Mouse (Mus musculus) kidney, embryonic 14.5 days (tissue): ENCODE data around the gene Aldh8a1. TPM values are rescaled to one million over a fixed set of nuclear protein-coding genes. Genes with fewer than 3 reads are reported as not detected.
"Not testable (repeated sequence)": the region's sequence is repeated elsewhere in the genome, so short reads cannot be mapped to it uniquely, and the experiment has no call there.

Experiments used
- ATAC-seq: fragments of 200-750 bp; cut with Nextera tagmentation; 2 replicates; pipeline ENCODE4 v1.8.0; 2017; ENCODE audit warnings: moderate number of reproducible peaks, mild to moderate bottlenecking, moderate TSS enrichment, moderate library complexity; ENCODE audit not compliant: low FRiP score, low TSS enrichment
- H3K27ac ChIP-seq: fragments of 300-500 bp; sonication (generic); 2 replicates; pipeline ENCODE4 v1.5.1; 2014; ENCODE audit warnings: low read depth, mild to moderate bottlenecking, low read length, moderate library complexity, mixed read lengths
- H3K27me3 ChIP-seq: fragments of 300-500 bp; sonication (generic); 2 replicates; pipeline ENCODE4 v1.6.1; 2014; ENCODE audit warnings: mild to moderate bottlenecking, low read length; ENCODE audit not compliant: control insufficient read depth, insufficient read depth
- H3K36me3 ChIP-seq: fragments of 300-500 bp; sonication (generic); 2 replicates; pipeline ENCODE4 v1.6.1; 2014; ENCODE audit warnings: low read length, mixed read lengths; ENCODE audit not compliant: control insufficient read depth, insufficient read depth
- H3K4me1 ChIP-seq: fragments of 300-500 bp; sonication (generic); 2 replicates; pipeline ENCODE4 v1.6.1; 2014; ENCODE audit warnings: low read length, mixed read lengths; ENCODE audit not compliant: control insufficient read depth, insufficient read depth
- H3K4me2 ChIP-seq: fragments of 300-500 bp; sonication (generic); replicated peaks from 2 replicates; pipeline ENCODE4 v1.6.1; 2014; ENCODE audit warnings: low read depth, mild to moderate bottlenecking, low read length
- H3K4me3 ChIP-seq: fragments of 300-500 bp; sonication (generic); 2 replicates; pipeline ENCODE4 v1.5.1; 2014; ENCODE audit warnings: mild to moderate bottlenecking, low read length
- H3K9ac ChIP-seq: fragments of 300-500 bp; sonication (generic); 2 replicates; pipeline ENCODE4 v1.6.1; 2014; ENCODE audit warnings: low read depth, mild to moderate bottlenecking, low read length, moderate library complexity
- H3K9me3 ChIP-seq: fragments of 300-500 bp; sonication (generic); 2 replicates; pipeline ENCODE4 v1.6.1; 2016; ENCODE audit warnings: low read length; ENCODE audit not compliant: control insufficient read depth
- whole genome bisulfite sequencing: fragments of 180-500 bp; shearing (Covaris S2); extraction: QIAGEN DNeasy Blood & Tissue Kit; methylation state at CpG from one replicate; pipeline ENCODE4 v1.1.7; 2014; 5-methylcytosine and 5-hydroxymethylcytosine counted together
- polyA plus RNA-seq: library from polyadenylated mRNA; unstranded; fragments of >200 nt; fragmentation: Nextera tagmentation; extraction: Ambion mirVana; gene quantifications from 2 replicates; pipeline ENCODE4 v1.2.1, GENCODE M21; 2014

The Aldh8a1 gene
- polyA plus RNA-seq, 1 experiment from 2014 or later = 0.72 TPM

GRCm38 (mm10) chr10:21385111-21385663, 8.1 kb downstream of the Aldh8a1 start:
- Histone ChIP-seq H3K27me3 (no peaks in the 10 kb centered on the region), H3K27ac (no peak overlapping the region), H3K4me1 (no peaks in the 10 kb centered on the region), H3K9ac (no peak overlapping the region), H3K9me3 (no peaks in the 10 kb centered on the region), H3K36me3 (no peaks in the 10 kb centered on the region), H3K4me2 (no peak overlapping the region), H3K4me3 (no peak overlapping the region)
- ATAC-seq = no peak
- 86% methylated on average over 3 of the region's 3 CpGs for WGBS

GRCm38 (mm10) chr10:21389075-21389474, 12.0 kb downstream of the Aldh8a1 start:
- no peaks in the 10 kb centered on the region for H3K36me3 ChIP-seq
- H3K4me1 ChIP-seq = no peaks in the 10 kb centered on the region
- no peak for ATAC-seq
- no peaks in the 10 kb centered on the region for H3K9me3 ChIP-seq
- 94% methylated on average over 11 of the region's 11 CpGs for WGBS
- H3K27me3 ChIP-seq = no peaks in the 10 kb centered on the region
- no peak overlapping the region for H3K4me2 ChIP-seq
- no peak overlapping the region for H3K9ac ChIP-seq
- no peak overlapping the region for H3K27ac ChIP-seq
- no peak overlapping the region for H3K4me3 ChIP-seq

- no peak overlapping the region for H3K4me3 ChIP-seq
- H3K36me3 ChIP-seq = no peaks in the 10 kb centered on the region
- no peak overlapping the region for H3K9ac ChIP-seq
- H3K9me3 ChIP-seq = no peaks in the 10 kb centered on the region
- H3K27ac ChIP-seq = no peak overlapping the region
- H3K4me2 ChIP-seq = no peak overlapping the region
- WGBS = 90% methylated on average over 4 of the region's 4 CpGs
- no peaks in the 10 kb centered on the region for H3K27me3 ChIP-seq
- no peak for ATAC-seq
- no peaks in the 10 kb centered on the region for H3K4me1 ChIP-seq
These were observed 13.3 kb downstream of the Aldh8a1 start for GRCm38 (mm10) chr10:21390440-21390839.

- Histone ChIP-seq H3K9me3 (no peaks in the 10 kb centered on the region), H3K4me1 (no peaks in the 10 kb centered on the region), H3K27ac (no peak overlapping the region), H3K4me3 (no peak overlapping the region), H3K4me2 (no peak overlapping the region), H3K9ac (no peak overlapping the region), H3K36me3 (no peaks in the 10 kb centered on the region), H3K27me3 (no peaks in the 10 kb centered on the region)
- no peak for ATAC-seq
- WGBS = 79% methylated on average over 4 of the region's 4 CpGs
These were observed 14.2 kb downstream of the Aldh8a1 start for GRCm38 (mm10) chr10:21391286-21391685.

- Histone ChIP-seq H3K4me2 (no peak overlapping the region), H3K4me1 (no peaks in the 10 kb centered on the region), H3K27me3 (no peaks in the 10 kb centered on the region), H3K4me3 (no peak overlapping the region), H3K27ac (no peak overlapping the region), H3K9ac (no peak overlapping the region), H3K9me3 (no peaks in the 10 kb centered on the region), H3K36me3 (no peaks in the 10 kb centered on the region)
- 92% methylated on average over 2 of the region's 2 CpGs for WGBS
- no peak for ATAC-seq
These were observed 16.3 kb downstream of the Aldh8a1 start for GRCm38 (mm10) chr10:21393390-21393789.

GRCm38 (mm10) chr10:21395426-21396139, 18.5 kb downstream of the Aldh8a1 start:
- no peaks in the 10 kb centered on the region for H3K36me3 ChIP-seq
- H3K4me1 ChIP-seq = no peaks in the 10 kb centered on the region
- no peak for ATAC-seq
- H3K9ac ChIP-seq = no peak overlapping the region
- H3K27me3 ChIP-seq = no peaks in the 10 kb centered on the region
- 89% methylated on average over 14 of the region's 14 CpGs for whole genome bisulfite sequencing
- no peaks in the 10 kb centered on the region for H3K9me3 ChIP-seq
- H3K4me2 ChIP-seq = no peak overlapping the region
- H3K4me3 ChIP-seq = no peak overlapping the region
- H3K27ac ChIP-seq = no peak overlapping the region

GRCm38 (mm10) chr10:21398873-21399425, 21.9 kb downstream of the Aldh8a1 start:
- not testable (repeated sequence) for H3K36me3 ChIP-seq, ATAC-seq, H3K27ac ChIP-seq, H3K9ac ChIP-seq, H3K27me3 ChIP-seq, H3K9me3 ChIP-seq, H3K4me1 ChIP-seq, H3K4me2 ChIP-seq, H3K4me3 ChIP-seq
- WGBS = 78% methylated on average over 6 of the region's 6 CpGs

- no peaks in the 10 kb centered on the region for H3K9me3 ChIP-seq
- WGBS = 36% methylated on average over 8 of the region's 8 CpGs
- no peak overlapping the region for H3K4me3 ChIP-seq
- no peaks in the 10 kb centered on the region for H3K27me3 ChIP-seq
- no peak overlapping the region for H3K9ac ChIP-seq
- no peak for ATAC-seq
- H3K27ac ChIP-seq = no peak overlapping the region
- H3K4me1 ChIP-seq = peaks cover 3% of the 10 kb centered on the region; the same call in 1 of the 2 replicates
- no peaks in the 10 kb centered on the region for H3K36me3 ChIP-seq
- H3K4me2 ChIP-seq = no peak overlapping the region
These were observed 22.5 kb downstream of the Aldh8a1 start for GRCm38 (mm10) chr10:21399622-21400021.

- Histone ChIP-seq H3K4me1 (peaks cover 3% of the 10 kb centered on the region; the same call in 1 of the 2 replicates), H3K9me3 (no peaks in the 10 kb centered on the region), H3K9ac (no peak overlapping the region), H3K27ac (no peak overlapping the region), H3K4me3 (no peak overlapping the region), H3K4me2 (no peak overlapping the region), H3K27me3 (no peaks in the 10 kb centered on the region), H3K36me3 (no peaks in the 10 kb centered on the region)
- no peak for ATAC-seq
- 46% methylated on average over 7 of the region's 7 CpGs for WGBS
These were observed 22.9 kb downstream of the Aldh8a1 start for GRCm38 (mm10) chr10:21400031-21400430.
